Mouse (Mus musculus) ES-E14 (cell line): Measurements from ENCODE around the gene Prune1. TPM values are rescaled to one million over a fixed set of nuclear protein-coding genes. Genes with fewer than 3 reads are reported as not detected.

Experiments used
- DNase-seq: peaks from one replicate; pipeline ENCODE4 v3.0.0-alpha.2; 2013; ENCODE audit warnings: low read depth, low spot score
- H3K27ac ChIP-seq: 2 replicates; pipeline ENCODE4 v1.5.1; 2012; ENCODE audit warnings: low read depth, mild to moderate bottlenecking, low read length, moderate library complexity, mixed read lengths; ENCODE audit not compliant: poor library complexity, insufficient read depth, severe bottlenecking
- H3K36me3 ChIP-seq: 2 replicates; pipeline ENCODE4 v1.6.1; 2012; ENCODE audit warnings: mild to moderate bottlenecking, low read length, moderate library complexity, mixed read lengths; ENCODE audit not compliant: control insufficient read depth, poor library complexity, insufficient read depth, severe bottlenecking
- H3K4me1 ChIP-seq, 2 experiments: fragments of 150-350 bp in 1 of 2; sonication (generic) in 1 of 2; 2 replicates each; pipeline ENCODE4 v1.6.1; 2012; ENCODE audit warnings: low read length in 2 of 2, mild to moderate bottlenecking in 1 of 2, mixed read lengths in 1 of 2; ENCODE audit not compliant: control insufficient read depth in 2 of 2, insufficient read depth in 2 of 2, poor library complexity in 1 of 2
- H3K4me3 ChIP-seq, 2 experiments: fragments of 150-350 bp in 1 of 2; sonication (generic) in 1 of 2; 2 replicates each; pipeline ENCODE4 v1.5.1; 2012; ENCODE audit warnings: low read length in 2 of 2, low read depth in 1 of 2, mild to moderate bottlenecking in 1 of 2, mixed read lengths in 1 of 2; ENCODE audit not compliant: insufficient read depth in 1 of 2, poor library complexity in 1 of 2, severe bottlenecking in 1 of 2
- H3K9ac ChIP-seq: 2 replicates; pipeline ENCODE4 v1.6.1; 2012; ENCODE audit warnings: low read depth, mild to moderate bottlenecking, low read length, mixed read lengths; ENCODE audit not compliant: poor library complexity, insufficient read depth, severe bottlenecking
- H3K9me3 ChIP-seq: fragments of 150-350 bp; sonication (generic); 2 replicates; pipeline ENCODE4 v1.6.1; 2012; ENCODE audit warnings: low read depth, mild to moderate bottlenecking, low read length; ENCODE audit not compliant: control insufficient read depth, insufficient read depth
- CHD2 ChIP-seq: IDR thresholded peaks from 2 replicates; pipeline ENCODE4 v1.6.1; 2014; ENCODE audit warnings: mild to moderate bottlenecking, low read depth, low read length, inconsistent platforms
- HCFC1 ChIP-seq: IDR thresholded peaks from 2 replicates; pipeline ENCODE4 v1.6.1; 2012; ENCODE audit warnings: low read length, inconsistent platforms, borderline replicate concordance; ENCODE audit not compliant: insufficient read depth
- MAFK ChIP-seq: IDR thresholded peaks from 2 replicates; pipeline ENCODE4 v1.6.1; 2014; ENCODE audit warnings: mild to moderate bottlenecking, low read depth, low read length, inconsistent platforms; ENCODE audit not compliant: insufficient read depth
- ZC3H11A ChIP-seq: IDR thresholded peaks from 2 replicates; pipeline ENCODE4 v1.6.1; 2012; ENCODE audit warnings: low read depth, mild to moderate bottlenecking, inconsistent platforms, low read length, borderline replicate concordance
- ZNF384 ChIP-seq: IDR thresholded peaks from 2 replicates; pipeline ENCODE4 v1.6.1; 2012; ENCODE audit warnings: low read depth, low read length, inconsistent platforms
- in situ Hi-C, 2 experiments: fragments of 600-800 bp; cut with MboI; formaldehyde crosslinking; loops; one replicate each; pipeline ENCODE4 v1.15.1; 2025; ENCODE audit warnings: low sequenced_read_pairs in 2 of 2, inconsistent platforms in 1 of 2; ENCODE audit not compliant: unreplicated experiment in 2 of 2
- total RNA-seq: library from RNA; depleted of rRNA; stranded (reverse); fragments of 300-350 nt; gene quantifications from 2 replicates; pipeline ENCODE4 v1.2.3, GENCODE M21; 2012

Prune1 gene
- total RNA-seq, 1 experiment, result 26.4 TPM

DNA sequence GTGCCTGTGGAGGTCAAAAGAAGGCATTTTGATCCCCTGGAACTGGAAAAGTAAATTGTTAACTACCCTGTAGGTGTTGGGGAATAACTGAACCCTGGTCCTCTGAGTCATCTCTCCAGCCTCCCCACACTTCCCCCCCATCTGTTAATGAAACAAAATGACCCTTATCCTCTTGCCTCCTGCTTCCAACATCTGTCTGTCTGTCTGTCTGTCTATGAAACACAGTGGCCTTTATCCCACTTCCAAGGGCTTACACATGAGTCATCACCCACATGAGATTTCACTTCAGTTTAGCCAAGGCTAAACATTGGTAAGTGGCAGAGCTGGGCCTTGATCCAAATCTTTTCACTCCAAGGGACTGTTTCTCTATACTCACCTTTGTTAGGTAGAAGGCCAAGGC lies 14.0 kb downstream of the Prune1 start:
- Histone ChIP-seq H3K9me3 (no peaks in the 10 kb centered on the region), H3K36me3 (peaks cover 19% of the 10 kb centered on the region), H3K4me1 (peaks cover 9 to 21% of the 10 kb centered on the region in 2 experiments), H3K27ac (no peak overlapping the region), H3K9ac (no peak overlapping the region), H3K4me3 (no peak overlapping the region)
- no peak for DNase-seq
- in situ Hi-C loops, result no loop called here
- TF ChIP-seq ZNF384 (no peak), MAFK (no peak), HCFC1 (no peak), ZC3H11A (no peak), CHD2 (no peak)

DNA sequence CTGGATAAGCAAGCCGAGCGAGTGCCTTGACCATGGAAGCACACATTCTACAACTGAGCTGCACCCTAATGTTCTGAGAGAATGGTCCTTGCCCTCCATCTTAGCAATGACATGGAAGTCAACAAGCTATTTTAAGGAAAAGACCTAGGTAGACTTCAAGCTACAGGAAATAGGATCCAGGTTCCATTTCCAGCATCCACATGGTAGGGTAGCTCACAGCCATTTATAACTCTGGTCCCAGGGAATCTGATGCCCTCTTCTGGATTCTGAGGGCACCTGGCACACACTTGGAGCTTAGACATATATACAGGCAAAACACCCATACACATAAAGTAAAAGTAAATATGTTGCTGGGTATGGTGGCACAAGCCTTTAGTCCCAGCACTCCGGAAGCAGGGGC lies 15.8 kb downstream of the Prune1 start:
- in situ Hi-C loops, result no loop called here
- H3K9ac ChIP-seq, result no peak overlapping the region
- no peaks in the 10 kb centered on the region for H3K9me3 ChIP-seq
- no peak overlapping the region for H3K27ac ChIP-seq
- no peak overlapping the region for H3K4me3 ChIP-seq
- H3K36me3 ChIP-seq, result peaks cover 20% of the 10 kb centered on the region
- TF ChIP-seq ZNF384 (no peak), MAFK (no peak), ZC3H11A (no peak), HCFC1 (no peak), CHD2 (no peak)
- H3K4me1 ChIP-seq, result peaks cover 5 to 15% of the 10 kb centered on the region in 2 experiments; a peak in 3 of 4 replicates
- DNase-seq, result no peak

DNA sequence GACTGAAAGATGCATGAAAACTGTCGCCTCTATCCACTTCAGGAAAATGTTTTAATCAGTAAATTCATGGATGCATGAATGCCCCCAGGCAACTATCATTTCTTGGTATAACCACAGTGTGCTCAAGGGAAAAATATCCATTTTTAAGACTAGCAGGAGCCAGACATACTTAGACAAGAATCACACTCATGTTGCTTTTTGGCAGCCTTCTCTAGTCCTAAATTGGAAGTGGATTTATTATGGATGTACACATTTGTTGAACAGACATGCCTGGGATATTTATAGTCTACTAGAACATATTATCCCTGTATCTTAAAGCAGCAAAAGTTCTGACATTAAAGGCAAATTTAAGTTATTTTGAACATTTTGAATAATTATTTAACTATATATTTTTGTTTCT lies 17.2 kb downstream of the Prune1 start:
- Histone ChIP-seq H3K9ac (no peak overlapping the region), H3K9me3 (no peaks in the 10 kb centered on the region), H3K4me3 (no peak overlapping the region), H3K36me3 (peaks cover 25% of the 10 kb centered on the region), H3K27ac (no peak overlapping the region), H3K4me1 (peaks cover 3 to 11% of the 10 kb centered on the region in 2 experiments; a peak in 2 of 4 replicates)
- no peak for DNase-seq
- TF ChIP-seq CHD2 (no peak), HCFC1 (no peak), MAFK (no peak), ZNF384 (no peak), ZC3H11A (no peak)
- in situ Hi-C loops, result no loop called here

DNA sequence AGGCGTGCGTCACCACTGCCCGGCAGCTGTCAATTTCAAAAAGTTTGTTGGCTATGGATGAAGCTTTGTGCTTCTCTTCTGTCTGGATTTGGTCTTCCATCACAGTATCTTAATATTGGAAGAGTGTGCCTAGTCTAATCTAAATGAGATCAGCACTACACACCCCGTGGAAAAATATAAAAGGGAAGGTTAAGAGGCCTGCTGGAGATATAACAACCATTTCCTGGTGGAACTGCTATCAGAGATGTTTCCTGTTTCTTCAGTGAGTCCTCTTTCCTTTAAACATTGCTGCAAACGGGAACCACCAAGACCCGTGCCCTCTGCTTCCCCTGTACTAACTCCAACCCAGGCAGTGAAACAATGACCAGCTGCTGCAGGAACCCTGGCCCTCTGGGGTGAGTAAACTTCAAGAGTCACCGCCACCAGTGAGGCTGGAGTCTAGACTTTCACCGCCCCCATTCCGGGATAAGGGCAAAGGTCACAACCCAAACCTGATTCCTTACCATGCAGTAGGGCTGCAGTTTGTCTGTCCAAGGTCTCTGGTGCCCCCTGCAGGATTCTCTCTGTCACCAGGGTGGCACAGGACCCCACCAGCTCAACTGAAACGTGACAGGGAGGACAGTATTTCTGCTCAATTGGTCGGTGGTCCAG lies 18.7 kb downstream of the Prune1 start:
- no peaks in the 10 kb centered on the region for H3K9me3 ChIP-seq
- peaks cover 29% of the 10 kb centered on the region for H3K36me3 ChIP-seq
- no peaks in the 10 kb centered on the region for H3K4me1 ChIP-seq
- no peak overlapping the region for H3K9ac ChIP-seq
- H3K4me3 ChIP-seq, result no peak overlapping the region
- peak; percentile 69 for DNase-seq
- no peak overlapping the region for H3K27ac ChIP-seq
- TF ChIP-seq CHD2, result no peak
- peak; percentile 75 for TF ChIP-seq ZC3H11A
- TF ChIP-seq ZNF384, result no peak
- no peak for TF ChIP-seq MAFK
- peak; percentile 49; the same call in 1 of the 2 replicates for TF ChIP-seq HCFC1
- in situ Hi-C loops, result no loop called here

DNA sequence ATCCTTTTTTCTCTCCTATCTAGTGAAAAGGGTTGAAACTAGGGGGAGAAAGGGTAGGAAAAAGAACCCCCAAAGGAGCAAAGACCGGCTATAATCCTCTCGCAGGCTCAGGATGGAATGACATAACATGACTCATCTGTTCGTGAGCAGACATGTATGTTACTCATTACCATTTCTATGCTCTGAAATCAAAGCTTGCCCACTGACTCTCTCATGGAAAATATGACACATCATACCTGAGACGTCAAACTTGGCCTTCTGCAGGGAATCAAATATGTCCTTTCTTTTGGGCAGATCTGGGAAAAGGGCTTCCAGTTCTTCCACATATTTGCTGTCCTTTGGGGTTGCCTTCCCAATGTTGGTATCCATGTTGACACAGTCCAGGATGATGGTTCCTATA lies 19.9 kb downstream of the Prune1 start:
- H3K27ac ChIP-seq, result no peak overlapping the region
- H3K4me1 ChIP-seq, result no peaks in the 10 kb centered on the region
- no peak for DNase-seq
- no peak overlapping the region for H3K9ac ChIP-seq
- in situ Hi-C loops, result no loop called here
- no peak for TF ChIP-seq MAFK
- TF ChIP-seq ZC3H11A, result no peak
- no peak for TF ChIP-seq ZNF384
- no peak for TF ChIP-seq HCFC1
- TF ChIP-seq CHD2, result no peak
- H3K9me3 ChIP-seq, result no peaks in the 10 kb centered on the region
- H3K4me3 ChIP-seq, result no peak overlapping the region
- peaks cover 30% of the 10 kb centered on the region for H3K36me3 ChIP-seq
